Mouse (Mus musculus) cerebellum, adult 8-10 months (tissue): ENCODE measurements around the gene Padi1.
A peak's percentile ranks its signal among the peaks of the same experiment; 100 is the strongest.

Experiments used
- DNase-seq: peaks from one replicate; pipeline ENCODE4 v3.0.0; 2022

Padi1 gene

DNA sequence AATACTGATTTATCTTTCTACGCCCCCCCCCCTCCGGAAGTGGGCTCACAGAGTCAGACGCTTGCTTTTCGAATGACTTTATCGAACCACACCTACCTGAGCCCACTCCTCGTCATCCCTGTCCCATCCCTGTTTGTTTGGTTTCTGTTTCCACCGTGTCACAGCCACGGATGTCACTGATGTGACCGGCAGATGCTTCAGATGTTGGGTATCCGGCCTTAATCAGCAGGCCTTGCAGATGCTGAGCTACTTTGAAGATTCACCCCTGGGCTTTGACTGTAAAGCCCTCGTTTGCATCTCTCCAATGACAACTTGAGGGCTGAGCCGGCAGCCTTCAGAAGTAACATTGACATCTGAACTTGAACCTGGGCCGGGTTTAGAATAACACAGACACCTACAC, 69.0 kb downstream of the Padi1 start:
- DNase-seq: no peak

DNA sequence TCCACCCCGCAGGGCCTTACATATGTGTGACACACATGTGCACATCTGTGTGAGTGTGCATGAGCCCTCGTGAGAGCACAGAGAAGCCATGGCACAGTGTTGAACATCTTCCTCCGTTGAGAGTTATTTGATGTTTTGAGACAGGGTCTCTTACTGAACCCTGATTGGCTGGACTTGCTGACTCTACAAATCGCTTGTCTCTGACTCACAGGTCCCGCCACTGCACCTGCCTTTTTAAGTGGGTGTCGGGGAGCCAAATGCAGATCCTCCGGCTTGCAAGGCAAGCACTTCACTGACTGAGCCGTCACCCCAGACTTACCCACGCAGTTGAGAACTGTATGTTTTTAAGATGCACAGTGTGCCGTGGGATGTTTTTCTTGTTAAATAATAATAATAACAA, 69.7 kb downstream of the Padi1 start:
- no peak for DNase-seq

DNA sequence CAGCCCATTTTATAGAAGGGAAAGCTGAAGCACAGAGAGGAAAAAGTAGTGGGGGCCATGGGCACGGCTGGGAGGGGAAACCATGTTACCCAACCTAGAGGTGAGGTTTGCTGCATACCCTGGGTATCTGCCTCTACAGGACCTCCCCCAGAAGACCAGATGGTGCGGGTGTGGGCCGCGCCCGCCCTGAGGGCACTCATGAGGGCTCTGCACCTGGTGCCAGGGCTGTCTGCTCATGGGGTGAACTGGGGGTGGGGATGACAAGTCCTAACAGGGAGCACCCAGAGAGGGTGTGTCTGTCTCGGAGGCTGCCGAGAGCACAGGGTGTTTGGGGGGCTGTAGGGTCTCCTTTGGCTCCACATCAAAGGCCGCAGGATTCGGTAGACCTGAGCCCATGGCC, 70.7 kb downstream of the Padi1 start:
- no peak for DNase-seq

DNA sequence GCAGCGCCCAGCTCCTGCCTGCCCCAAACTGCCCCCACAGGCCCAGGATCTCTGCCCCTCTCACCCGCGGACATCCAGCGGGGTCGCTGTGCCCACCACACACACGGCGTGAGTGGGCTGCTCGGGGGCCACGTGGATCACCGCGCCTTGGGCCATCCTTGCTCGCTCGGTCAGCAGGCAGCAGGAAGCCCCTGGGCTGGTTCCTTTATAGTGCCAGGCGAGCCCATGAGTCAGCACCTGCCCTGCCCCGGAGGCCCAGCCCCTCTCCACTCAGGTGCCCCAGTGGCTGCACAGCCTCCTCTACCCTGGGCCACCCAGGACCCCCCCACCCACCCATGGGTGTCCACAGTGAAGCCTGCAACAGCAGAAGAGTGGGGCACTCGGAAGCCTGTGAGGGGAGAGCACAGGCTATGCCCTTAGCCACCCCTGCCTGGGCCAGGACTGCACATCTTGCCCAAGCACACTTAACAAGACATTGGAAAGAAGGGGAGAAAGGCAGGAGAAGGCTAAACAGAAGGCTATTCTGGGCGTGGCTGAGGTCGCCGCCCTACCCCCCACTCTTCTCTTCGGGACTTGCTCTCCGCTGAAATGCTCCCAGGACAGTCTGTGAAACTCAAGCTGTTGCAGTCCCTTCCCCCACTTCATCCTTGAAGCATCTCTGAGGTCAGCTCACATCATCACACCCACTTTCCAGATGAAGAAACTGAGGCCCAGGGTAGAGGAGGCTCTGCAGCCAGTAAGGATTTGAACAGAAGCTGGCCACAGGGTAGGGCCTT, 71.4 kb downstream of the Padi1 start, which contains the start of gene Padi4:
Gene Padi4, minus strand, starts transcription at position 212 of the 776 bp plus-strand sequence.
- no peak for DNase-seq

DNA sequence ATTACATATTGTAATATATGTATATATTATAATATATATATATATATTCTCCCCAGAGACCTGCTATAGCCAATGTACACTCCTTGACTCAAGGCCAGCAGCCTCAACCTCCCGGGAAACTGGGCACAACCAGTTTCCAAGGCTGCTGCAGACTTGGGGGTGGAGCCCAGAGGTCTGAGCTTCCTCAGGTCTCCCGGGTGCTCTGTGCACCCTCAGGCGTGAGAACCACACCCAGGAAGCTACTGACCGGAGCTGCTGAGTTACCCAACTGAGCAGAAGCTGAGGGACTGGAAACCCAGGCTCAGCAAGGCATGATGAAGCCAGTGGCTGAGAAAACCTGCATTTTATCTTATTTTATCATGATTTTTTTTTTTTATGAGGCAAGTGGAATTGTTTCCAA, 74.5 kb downstream of the Padi1 start:
- DNase-seq: no peak

DNA sequence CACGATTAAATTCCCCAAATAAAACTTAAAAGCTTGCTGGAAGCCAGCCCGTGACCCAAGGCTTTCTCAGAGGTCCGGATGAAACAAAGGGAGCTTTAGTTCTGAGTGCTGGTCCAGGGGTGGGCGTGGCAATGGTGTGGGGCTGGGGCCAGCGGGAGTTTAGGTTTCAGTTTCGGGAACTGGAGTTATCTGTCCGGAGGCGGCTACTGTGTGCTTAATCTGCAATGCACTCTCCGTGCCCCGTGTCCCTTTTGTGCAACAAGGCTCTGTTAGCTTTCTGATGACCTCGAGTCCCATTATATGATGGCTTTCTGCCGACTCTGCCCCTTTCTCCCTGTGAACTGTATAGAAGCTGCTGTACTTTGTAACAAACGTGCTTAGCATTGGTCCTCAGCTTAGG, 75.1 kb downstream of the Padi1 start:
- DNase-seq: no peak

DNA sequence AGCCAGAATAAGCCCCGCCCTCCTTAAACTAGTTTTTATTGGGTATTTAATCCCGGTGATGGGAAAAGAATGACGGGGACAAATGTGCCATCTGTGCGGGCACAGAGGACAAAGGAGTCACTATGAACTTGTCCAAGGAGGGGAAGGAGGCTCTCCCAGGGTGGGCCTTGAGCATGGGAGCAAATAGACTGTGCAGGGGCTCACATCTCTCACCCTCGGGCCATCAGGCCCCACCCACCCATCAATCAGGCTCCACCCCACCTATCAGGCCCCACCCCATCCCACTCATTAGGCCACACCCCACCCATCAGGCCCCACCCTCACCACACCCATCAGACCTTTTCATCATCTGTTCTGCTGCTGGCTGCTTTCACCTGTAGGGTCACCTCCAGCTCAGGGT, 76.6 kb downstream of the Padi1 start:
- DNase-seq: no peak

DNA sequence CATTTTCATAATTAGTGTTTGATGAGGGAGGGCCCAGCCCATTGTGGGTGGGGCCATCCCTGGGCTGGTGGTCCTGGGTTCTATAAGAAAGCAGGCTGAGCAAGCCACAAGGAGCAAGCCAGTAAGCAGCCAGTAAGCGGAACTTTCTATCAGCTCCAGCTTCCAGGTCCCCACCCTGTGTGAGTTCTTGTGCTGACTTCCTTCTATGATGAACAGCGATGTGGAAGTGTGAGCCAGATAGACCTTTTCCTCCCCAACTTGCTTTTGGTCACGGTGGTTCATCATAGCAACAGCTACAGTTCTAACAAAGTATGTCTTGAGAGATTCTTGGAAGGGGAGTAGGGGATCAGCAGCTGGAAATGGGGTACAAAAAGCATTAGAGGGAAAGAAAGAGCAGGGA, 79.6 kb downstream of the Padi1 start:
- DNase-seq: no peak

DNA sequence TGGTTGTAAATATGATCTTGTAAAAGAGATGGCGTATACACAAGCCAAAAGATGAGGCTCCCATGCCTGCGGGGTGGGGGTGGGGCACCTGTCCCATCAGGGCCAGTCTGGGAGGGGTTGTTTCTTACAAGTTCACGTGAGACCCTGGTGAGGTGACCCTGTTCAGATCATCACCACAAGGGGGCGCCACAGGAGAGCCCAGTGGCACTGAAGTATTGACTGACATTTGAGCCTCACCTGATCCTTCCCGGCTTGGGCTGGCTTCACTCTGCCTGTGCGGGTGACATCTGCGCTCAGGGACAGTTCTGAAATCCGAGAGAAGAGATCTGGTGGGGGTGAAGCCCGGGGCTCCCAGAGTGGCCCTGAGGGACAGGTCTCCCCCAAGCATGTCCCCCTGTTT, 82.4 kb downstream of the Padi1 start:
- peak; percentile 16 for DNase-seq
